Mouse (Mus musculus) spleen, adult 2 months (tissue): ENCODE measurements at regions not wholly inside any gene's neighbourhood (a gene's known extent, or its start where the extent isn't known, plus 50 kb on each side); places are given as distances from the start of the nearest gene placed in this dataset.

ENCODE experiments used
- CTCF ChIP-seq: fragments of 200-500 bp; IDR thresholded peaks from 2 replicates; pipeline ENCODE4 v1.5.1; 2011; ENCODE audit warnings: mild to moderate bottlenecking, inconsistent platforms; ENCODE audit not compliant: insufficient read depth, insufficient read length, insufficient replicate concordance; ENCODE audit errors: extremely low read depth
- POLR2A ChIP-seq: fragments of 200-500 bp; IDR thresholded peaks from 2 replicates; pipeline ENCODE4 v1.6.1; 2011; ENCODE audit warnings: low read depth, low read length, inconsistent platforms

DNA sequence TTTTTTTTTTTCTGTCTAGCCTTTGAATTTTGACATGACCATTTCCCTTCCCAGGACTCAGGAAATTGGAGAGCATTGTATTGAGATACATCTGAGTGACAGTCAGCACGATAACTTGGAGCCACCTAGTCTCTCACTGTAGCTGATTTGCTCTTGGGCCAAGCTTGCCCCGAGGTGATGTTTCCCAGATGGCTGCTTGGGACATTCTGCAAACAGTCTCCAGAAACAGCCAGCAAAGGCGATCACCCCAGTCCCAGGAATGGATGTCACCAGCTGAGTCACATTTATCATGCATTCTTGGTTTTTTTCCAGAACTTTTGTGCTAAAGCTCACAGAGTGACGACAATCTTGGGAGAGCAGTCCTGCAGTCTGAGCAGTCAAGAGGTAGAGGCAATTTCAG, 119.4 kb downstream of the Cog6 start:
- TF ChIP-seq CTCF: no peak
- TF ChIP-seq POLR2A: no peak
